Mouse (Mus musculus): Measurements from ENCODE around the gene Pex6. TPM values are rescaled to one million over a fixed set of nuclear protein-coding genes. Genes with fewer than 3 reads are reported as not detected.
A peak's percentile ranks its signal among the peaks of the same experiment; 100 is the strongest.

Gene Pex6
- total RNA-seq, 2 experiments from 2014 or later, result 64.1 to 70.7 TPM

GRCm38 (mm10) chr17:46772404-46773277 is 61.4 kb downstream of the Pex6 start, which contains the start of gene 2310039H08Rik:
Gene 2310039H08Rik, plus strand, starts transcription at chr17:46772635.
- peak; percentile 73 to 79 for DNase-seq (ENCODE audit: low spot score in 2 of 2)

GRCm38 (mm10) chr17:46773278-46774130 is 62.2 kb downstream of the Pex6 start:
- DNase-seq (ENCODE audit: low spot score in 2 of 2), result no peak

GRCm38 (mm10) chr17:46774131-46774472 is 62.8 kb downstream of the Pex6 start:
- no peak for DNase-seq (ENCODE audit: low spot score in 2 of 2)

GRCm38 (mm10) chr17:46775070-46775469 is 63.8 kb downstream of the Pex6 start:
- no peak for DNase-seq (ENCODE audit: low spot score in 2 of 2)

Other genes starting within 250 kb of the Pex6 start
- 1 to 10 TPM in 1 of 2 experiments, under 1 TPM in 1; 0.96 to 1.0 TPM for gene Ttbk1, start 223.8 kb upstream of the Pex6 start, total RNA-seq (2021)
- 1 to 10 TPM; 3.2 to 6.0 TPM for gene Dnph1, start 214.8 kb upstream of the Pex6 start, total RNA-seq (2021)
- 10 to 100 TPM; 24.8 to 30.1 TPM for gene Cul9, start 165.1 kb upstream of the Pex6 start, total RNA-seq (2021)
- 10 to 100 TPM; 40.8 to 66.6 TPM for gene Srf, start 155.3 kb upstream of the Pex6 start, total RNA-seq (2021)
- 1 to 10 TPM; 2.7 to 5.8 TPM for gene Ptk7, start 82.0 kb upstream of the Pex6 start, total RNA-seq (2021)
- gene Klc4, start 65.4 kb upstream of the Pex6 start, total RNA-seq (2021), result 10 to 100 TPM; 35.8 to 47.6 TPM
- gene Mrpl2, start 65.2 kb upstream of the Pex6 start, total RNA-seq (2021), result 10 to 100 TPM; 97.8 to 99.8 TPM
- 10 to 100 TPM; 32.1 to 36.3 TPM for gene Cul7, start 61.1 kb upstream of the Pex6 start, total RNA-seq (2021)
- gene Rrp36, start 37.1 kb upstream of the Pex6 start, total RNA-seq (2021), result 10 to 100 TPM; 25.9 to 29.8 TPM
- 100 to 1,000 TPM; 100 to 107 TPM for gene Mea1, start 32.7 kb upstream of the Pex6 start, total RNA-seq (2021)
- 10 to 100 TPM; 47.6 to 69.9 TPM for gene Klhdc3, start 30.5 kb upstream of the Pex6 start, total RNA-seq (2021)
- 10 to 100 TPM; 40.2 to 46.5 TPM for gene Ppp2r5d, start 6.4 kb upstream of the Pex6 start, total RNA-seq (2021)
- 1 to 10 TPM; 1.2 to 2.0 TPM for gene Gnmt, start 17.7 kb downstream of the Pex6 start, total RNA-seq (2021)
- 10 to 100 TPM; 44.8 to 55.9 TPM for gene Cnpy3, start 40.8 kb downstream of the Pex6 start, total RNA-seq (2021)
- gene Ptcra, start 52.2 kb downstream of the Pex6 start, total RNA-seq (2021), result not detected
- gene 2310039H08Rik, start 61.2 kb downstream of the Pex6 start, total RNA-seq (2021), result 10 to 100 TPM; 39.6 to 63.0 TPM
- gene Rpl7l1, start 71.2 kb downstream of the Pex6 start, total RNA-seq (2021), result 100 to 1,000 TPM in 1 of 2 experiments, 10 to 100 TPM in 1; 93.5 to 103 TPM
- 10 to 100 TPM; 16.7 to 18.2 TPM for gene Bicral, start 147.0 kb downstream of the Pex6 start, total RNA-seq (2021)
- gene Tbcc, start 179.2 kb downstream of the Pex6 start, total RNA-seq (2021), result 10 to 100 TPM; 19.6 to 23.9 TPM
- gene Prph2, start 199.0 kb downstream of the Pex6 start, total RNA-seq (2021), result not detected

Measured in adrenal gland, adult 18-20 months (tissue).